Mouse (Mus musculus) ovary, postnatal 14 days (tissue): Measurements from ENCODE around the gene Gm9.
"Not testable (repeated sequence)": the region's sequence is repeated elsewhere in the genome, so short reads cannot be mapped to it uniquely, and the experiment has no call there.

Experiments used
- DNase-seq: peaks from one replicate; pipeline ENCODE4 v3.0.0; 2022; ENCODE audit warnings: low spot score

Gene Gm9

DNA sequence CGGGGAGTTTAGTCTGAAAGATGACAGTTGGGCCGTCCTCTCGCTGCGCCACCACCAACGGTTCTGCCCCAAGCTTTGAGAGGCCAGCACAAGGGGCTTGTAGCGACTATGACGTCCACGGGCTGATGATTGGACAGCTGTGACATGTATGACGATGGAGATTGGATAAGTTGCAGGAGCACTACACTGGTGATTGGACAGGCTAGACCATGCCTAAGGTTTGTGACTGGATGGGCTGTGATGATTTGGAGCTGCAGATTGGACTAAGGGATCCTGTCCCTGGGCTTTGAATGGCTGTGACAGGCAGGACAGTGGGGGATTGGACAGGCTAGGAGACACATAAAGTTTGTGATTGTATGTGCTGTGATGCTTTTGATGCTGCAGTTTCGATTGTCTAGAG, at the start of gene Gm9:
Gene Gm9 (minus strand): TSS at position 101 of the 400 bp plus-strand sequence.
- no peak for DNase-seq

DNA sequence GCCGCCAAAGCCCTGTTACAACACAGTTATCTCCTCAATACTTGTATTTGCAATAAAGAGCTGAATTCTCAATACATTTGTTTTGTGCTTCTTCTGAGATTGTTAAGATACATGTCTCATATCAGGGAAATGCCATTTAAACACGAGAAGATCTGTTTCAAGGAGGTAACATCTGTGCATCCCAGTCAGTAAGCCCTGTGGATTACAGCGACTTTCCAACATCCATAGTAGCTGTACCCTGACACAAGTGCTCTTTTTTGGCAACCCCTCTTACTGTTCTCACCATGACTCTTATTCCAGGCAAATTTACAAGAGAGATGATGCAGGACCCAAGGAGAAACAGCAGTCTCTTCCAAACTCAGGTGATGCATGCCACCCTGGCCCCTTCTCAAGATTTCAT, 38.8 kb upstream of the Gm9 start, which contains the start of gene Rhox3a:
Gene Rhox3a (plus strand): TSS at position 301 of the 400 bp plus-strand sequence.
- DNase-seq: not testable (repeated sequence)

DNA sequence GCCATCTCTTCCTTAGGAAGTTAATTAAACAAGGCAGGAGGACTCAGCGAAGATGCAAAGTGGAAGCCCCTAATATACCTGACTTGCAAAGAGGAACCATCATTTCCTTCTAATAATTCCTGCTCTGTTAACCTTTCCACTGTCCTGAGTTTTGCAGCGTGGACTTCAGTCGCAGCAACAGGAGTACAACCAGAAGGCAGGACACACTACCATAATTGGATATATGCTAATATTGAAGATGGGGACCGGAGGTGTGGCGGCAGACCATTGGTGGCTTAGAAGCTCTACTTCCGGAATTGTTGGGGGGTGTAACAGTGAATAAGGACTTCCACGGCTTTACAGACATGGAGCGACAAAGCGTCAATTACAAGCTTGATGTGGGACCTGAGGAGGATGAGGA, 33.8 kb upstream of the Gm9 start, which contains the start of gene Rhox2a:
Gene Rhox2a (plus strand): TSS at position 301 of the 400 bp plus-strand sequence.
- not testable (repeated sequence) for DNase-seq

DNA sequence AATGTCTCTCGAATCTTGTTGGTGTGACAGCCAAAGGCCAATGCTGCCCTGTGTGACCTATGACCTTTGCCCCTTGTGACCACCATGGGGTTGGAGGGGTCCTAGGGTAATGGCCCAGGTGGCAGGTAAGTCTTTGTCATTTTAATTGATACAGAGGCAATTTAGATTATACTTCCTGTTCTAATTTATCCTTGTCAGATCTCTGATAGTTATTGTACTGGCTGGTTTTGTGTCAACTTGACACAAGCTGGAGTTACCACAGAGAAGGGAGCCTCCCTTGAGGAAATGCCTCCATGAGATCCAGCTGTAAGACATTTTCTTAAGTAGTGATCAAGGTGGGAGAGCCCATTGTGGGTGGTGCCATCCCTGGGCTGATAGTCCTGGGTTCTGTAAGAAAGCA, 11.3 kb upstream of the Gm9 start, which contains the start of gene Rhox1:
Gene Rhox1 (minus strand): TSS at position 101 of the 400 bp plus-strand sequence.
- not testable (repeated sequence) for DNase-seq

DNA sequence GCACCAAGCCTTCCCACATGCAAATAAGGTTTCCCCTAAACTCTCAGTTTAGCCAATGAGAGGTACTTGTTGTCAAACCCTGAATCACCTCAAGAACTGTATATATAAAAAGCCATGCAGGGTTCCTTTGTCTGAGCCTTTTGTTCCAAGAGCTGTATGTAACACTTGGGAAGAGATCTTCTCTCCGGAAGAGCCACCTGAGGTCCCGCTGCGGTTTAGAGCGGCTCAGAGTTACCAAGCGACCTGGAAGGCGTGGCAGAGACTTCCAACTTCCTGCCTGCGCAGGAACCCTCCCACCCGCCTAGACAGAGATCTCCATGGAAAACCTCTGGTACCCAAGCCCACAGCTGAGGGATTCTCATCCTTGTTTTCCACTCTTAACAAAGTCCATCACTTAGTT, 12.2 kb downstream of the Gm9 start:
- no peak for DNase-seq

DNA sequence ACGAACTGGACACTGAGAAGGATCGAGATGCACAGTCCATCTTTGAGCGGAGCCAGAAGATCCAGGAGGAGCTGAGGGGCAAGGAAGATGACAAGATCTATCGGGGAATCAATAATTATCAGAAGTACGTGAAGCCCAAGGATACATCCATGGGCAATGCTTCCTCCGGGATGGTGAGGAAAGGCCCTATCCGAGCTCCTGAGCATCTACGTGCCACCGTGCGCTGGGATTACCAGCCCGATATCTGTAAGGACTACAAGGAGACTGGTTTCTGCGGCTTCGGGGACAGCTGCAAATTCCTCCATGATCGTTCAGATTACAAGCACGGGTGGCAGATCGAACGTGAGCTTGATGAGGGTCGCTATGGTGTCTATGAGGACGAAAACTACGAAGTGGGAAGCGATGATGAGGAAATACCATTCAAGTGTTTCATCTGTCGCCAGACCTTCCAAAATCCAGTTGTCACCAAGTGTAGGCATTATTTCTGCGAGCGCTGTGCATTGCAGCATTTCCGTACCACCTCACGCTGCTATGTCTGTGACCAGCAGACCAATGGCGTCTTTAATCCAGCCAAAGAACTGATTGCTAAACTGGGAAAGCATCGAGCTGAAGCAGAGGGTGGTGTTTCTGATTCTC, 19.0 kb downstream of the Gm9 start:
- no peak for DNase-seq

DNA sequence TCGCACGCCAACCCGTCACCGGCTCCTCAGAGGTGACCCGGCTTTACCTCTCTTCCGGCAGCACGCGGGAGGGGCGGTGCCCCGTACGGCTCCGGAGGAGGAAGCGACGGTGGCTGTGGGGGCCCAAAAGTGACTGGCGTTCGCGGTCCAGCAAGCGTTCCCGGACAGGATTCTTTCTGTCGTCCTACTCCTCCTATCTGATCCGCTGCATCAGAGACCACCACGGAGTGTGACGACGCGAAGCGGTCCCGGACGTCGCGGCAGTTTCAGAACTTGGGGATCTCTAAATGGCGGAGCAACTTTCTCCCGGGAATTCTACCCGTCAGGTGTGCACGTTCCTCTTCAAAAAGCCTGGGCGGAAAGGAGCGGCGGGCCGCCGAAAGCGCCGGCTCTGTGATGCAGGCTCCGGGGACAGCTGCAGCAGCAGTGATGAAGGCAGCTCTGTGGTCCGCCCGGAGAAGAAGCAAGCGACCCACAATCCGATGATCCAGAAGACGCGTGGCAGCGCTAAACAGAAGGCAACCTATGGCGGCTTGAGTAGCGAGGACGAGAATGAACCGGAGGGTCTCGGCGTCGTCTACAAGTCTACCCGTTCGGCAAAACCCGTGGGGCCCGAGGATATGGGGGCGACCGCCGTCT, 19.6 kb downstream of the Gm9 start, which contains the start of the genes Ndufa1 and Rnf113a1:
Gene Ndufa1 (minus strand): TSS at position 59 of the 639 bp plus-strand sequence.
Gene Rnf113a1 (plus strand): TSS at position 141 of the 639 bp plus-strand sequence.
- peak; percentile 64 for DNase-seq

DNA sequence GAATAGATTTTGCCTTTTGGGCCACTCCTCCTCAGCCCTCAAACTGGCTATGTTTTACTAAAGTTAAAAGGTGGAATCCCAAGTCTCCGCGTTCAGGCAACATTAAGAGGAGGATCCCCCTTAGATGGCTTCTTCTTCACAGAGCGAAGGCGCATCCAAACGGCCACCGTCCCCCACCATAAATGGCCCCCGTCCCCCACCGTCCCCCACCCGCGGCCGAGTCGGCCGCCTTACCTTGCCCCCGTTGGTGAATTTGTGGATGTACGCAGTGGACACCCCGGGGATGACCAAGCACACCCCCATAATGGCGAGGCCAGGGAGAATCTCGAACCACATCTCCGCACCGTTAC, 20.1 kb downstream of the Gm9 start:
- no peak for DNase-seq

DNA sequence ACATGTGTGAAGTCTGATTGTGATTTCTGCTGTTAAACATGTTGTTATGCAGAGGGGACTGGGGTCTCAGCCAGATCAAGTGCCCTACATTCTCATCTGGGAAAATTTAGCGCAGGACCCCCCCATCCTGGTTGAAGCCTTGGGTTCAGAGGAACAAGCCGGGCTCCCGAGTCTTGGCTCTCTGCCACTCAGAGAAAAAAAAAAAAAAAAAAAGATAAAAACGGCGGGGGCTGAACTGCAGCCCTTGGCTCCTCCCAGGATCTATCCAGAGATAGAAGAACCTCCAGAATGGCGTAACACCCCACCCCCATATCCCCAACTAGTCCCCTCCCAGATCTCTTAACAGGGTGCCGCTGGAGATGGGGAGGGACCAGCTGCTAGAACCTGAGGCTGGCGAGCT, 26.4 kb downstream of the Gm9 start:
- DNase-seq: not testable (repeated sequence)

DNA sequence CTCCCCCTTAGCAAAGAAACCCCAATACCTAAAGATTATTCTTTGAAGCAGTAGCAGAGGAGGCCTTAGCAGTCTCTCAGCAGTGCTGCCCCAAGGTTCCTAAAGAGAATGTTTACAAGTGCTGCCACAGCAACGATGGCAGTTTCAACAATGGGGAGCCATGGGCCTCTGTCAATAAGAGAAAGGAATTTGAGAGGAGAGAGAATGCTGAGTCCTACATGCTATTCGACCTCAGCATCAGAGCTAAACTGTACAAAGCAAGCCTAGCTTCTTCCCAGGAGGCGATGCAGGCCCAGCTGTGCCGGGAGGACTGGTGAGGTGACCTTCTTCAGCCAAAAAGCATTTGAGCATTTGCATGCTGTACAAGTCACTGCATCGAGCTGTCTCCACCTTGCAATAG, 42.1 kb downstream of the Gm9 start, which contains the start of gene Akap14:
Gene Akap14 (minus strand): TSS at position 101 of the 400 bp plus-strand sequence.
- DNase-seq: no peak

DNA sequence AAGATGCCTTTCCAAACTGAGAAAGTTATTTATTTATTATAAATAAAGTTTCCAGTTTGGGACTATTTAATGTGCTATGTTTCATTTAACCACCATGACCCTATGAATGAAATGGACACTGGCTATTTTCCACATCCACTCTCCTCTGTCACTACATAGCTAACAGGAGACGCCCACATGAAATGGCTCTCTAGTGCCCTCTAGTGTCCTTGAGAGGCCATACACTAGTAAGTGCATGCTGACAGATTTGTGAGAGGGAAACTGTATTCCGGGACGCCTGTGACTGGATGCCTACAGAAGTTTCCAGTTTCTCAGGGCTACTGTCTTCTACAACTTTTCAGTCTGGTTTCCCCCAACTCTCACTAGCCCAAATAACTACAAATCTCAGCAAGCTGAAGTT, 43.8 kb downstream of the Gm9 start:
- no peak for DNase-seq

DNA sequence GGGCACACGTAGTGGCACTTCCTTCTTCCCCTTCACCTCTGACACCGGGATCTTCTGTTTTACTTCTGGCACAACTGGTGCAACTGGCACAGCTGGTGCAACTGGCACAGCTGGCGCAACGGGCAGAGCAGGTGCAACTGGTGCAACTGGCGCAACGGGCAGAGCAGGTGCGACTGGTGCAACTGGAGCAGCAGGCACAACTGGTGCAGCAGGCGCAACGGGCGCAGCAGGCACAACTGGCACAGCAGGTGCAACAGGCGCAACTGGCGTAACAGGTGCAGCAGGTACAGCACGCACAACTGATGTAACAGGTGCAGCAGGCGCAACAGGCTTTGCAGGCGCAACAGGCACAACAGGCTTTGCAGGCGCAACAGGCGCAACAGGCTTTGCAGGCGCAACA, 47.7 kb downstream of the Gm9 start:
- DNase-seq: no peak

DNA sequence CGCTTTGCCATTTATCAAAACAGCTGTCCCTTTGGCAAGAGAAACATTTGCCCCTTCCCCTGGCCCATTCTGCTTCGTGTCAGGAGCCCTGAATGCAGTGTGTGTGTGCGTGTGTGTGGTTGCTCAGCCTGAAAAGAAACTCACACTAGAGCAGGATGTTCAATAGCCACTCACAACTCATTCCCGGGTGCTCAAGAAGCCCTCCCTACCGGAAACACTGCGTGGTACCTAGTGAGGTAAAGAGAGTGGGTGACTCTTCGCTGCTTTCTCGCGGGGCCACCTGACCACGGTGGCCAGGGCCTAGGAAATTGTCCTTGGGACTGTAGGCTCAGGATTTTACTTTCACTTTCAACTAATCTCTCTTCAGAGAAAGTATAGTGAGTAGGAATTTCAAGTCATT, 49.7 kb downstream of the Gm9 start:
- no peak for DNase-seq
